Mouse (Mus musculus) embryonic facial prominence, embryonic 12.5 days (tissue): ENCODE data around the gene Ehf. TPM values are rescaled to one million over a fixed set of nuclear protein-coding genes. Genes with fewer than 3 reads are reported as not detected.

Experiments used
- ATAC-seq: fragments of 200-750 bp; cut with Nextera tagmentation; 2 replicates; pipeline ENCODE4 v1.8.0; 2017; ENCODE audit not compliant: insufficient number of reproducible peaks, insufficient read depth, low FRiP score, low TSS enrichment
- H3K27ac ChIP-seq: fragments of 300-500 bp; sonication (generic); 2 replicates; pipeline ENCODE4 v1.5.1; 2016; ENCODE audit warnings: mild to moderate bottlenecking
- H3K27me3 ChIP-seq: fragments of 300-500 bp; sonication (generic); 2 replicates; pipeline ENCODE4 v1.6.1; 2016; ENCODE audit warnings: mild to moderate bottlenecking, moderate library complexity
- H3K36me3 ChIP-seq: fragments of 300-500 bp; sonication (generic); 2 replicates; pipeline ENCODE4 v1.6.1; 2016; ENCODE audit warnings: mild to moderate bottlenecking
- H3K4me1 ChIP-seq: fragments of 300-500 bp; sonication (generic); 2 replicates; pipeline ENCODE4 v1.6.1; 2016
- H3K4me2 ChIP-seq: fragments of 300-500 bp; sonication (generic); replicated peaks from 2 replicates; pipeline ENCODE4 v1.6.1; 2016; ENCODE audit warnings: mild to moderate bottlenecking, moderate library complexity
- H3K4me3 ChIP-seq: fragments of 300-500 bp; sonication (generic); 2 replicates; pipeline ENCODE4 v1.5.1; 2016; ENCODE audit warnings: mild to moderate bottlenecking
- H3K9ac ChIP-seq: fragments of 300-500 bp; sonication (generic); 2 replicates; pipeline ENCODE4 v1.6.1; 2016; ENCODE audit warnings: mild to moderate bottlenecking, moderate library complexity
- H3K9me3 ChIP-seq: fragments of 300-500 bp; sonication (generic); 2 replicates; pipeline ENCODE4 v1.6.1; 2016; ENCODE audit warnings: mild to moderate bottlenecking, moderate library complexity
- WGBS: fragments of 180-500 bp; shearing (Covaris S2); methylation state at CpG from one replicate; pipeline ENCODE4 v1.1.7; 2016; 5-methylcytosine and 5-hydroxymethylcytosine counted together
- polyA plus RNA-seq: library from polyadenylated mRNA; unstranded; fragments of >200 nt; fragmentation: Nextera tagmentation; extraction: Ambion mirVana; gene quantifications from 2 replicates; pipeline ENCODE4 v1.2.1, GENCODE M21; 2016

The Ehf gene
- 1.0 and 1.9 TPM in 2 replicates for polyA plus RNA-seq

DNA sequence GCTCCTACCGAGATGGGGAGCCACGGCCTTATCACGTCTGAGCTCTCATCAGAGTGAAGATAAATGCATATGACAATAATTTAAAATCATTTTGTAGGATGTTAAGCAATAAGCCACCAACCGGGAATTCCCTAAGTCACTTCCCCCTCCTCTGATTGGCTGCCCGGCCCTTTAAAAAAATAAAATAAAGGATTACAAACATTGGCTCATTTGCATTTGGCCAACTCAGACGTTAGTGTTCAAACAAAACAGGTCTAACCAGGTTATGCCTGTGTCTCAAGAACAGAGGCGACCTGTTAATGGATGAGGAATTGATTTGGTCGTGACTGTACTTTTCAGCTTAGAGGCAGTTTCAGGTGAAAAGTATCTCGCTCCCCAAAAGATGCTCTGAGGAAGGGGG, at the start of gene Ehf:
Gene Ehf, minus strand, starts transcription at position 147 of the 400 bp plus-strand sequence.
- no peaks in the 10 kb centered on the region for H3K27me3 ChIP-seq
- no peaks in the 10 kb centered on the region for H3K4me1 ChIP-seq
- H3K9me3 ChIP-seq: no peaks in the 10 kb centered on the region
- no peak for ATAC-seq
- WGBS: 53% methylated on average over 9 of the region's 9 CpGs
- no peak within 1 kb of the TSS for H3K27ac ChIP-seq
- no peaks in the 10 kb centered on the region for H3K36me3 ChIP-seq
- H3K9ac ChIP-seq: no peak within 1 kb of the TSS
- H3K4me3 ChIP-seq: no peak within 1 kb of the TSS
- no peak within 1 kb of the TSS for H3K4me2 ChIP-seq

DNA sequence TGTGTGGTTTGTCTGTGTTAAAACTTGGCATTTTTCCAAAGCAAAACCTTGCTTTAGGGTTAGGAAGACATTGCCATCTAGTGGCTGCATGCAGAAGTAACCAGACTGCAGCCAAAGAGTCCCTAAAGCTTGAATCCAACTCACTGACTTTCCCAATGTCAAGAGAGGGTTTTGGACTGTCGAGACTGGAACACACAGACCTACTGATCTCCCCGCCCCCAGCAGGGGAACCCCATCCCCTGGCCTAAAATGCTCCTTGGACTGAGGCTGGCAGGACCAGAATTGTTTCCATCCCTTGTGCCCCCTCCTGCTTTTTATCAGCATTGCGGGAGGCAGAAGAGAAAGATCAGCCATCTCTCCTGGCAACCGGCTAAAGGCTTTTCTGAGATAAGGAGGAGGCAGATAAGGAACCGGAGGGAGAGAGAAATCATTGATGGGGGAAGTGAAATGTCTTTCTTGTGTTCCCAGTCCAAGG, 44.4 kb upstream of the Ehf start:
- Histone ChIP-seq H3K9me3 (no peaks in the 10 kb centered on the region), H3K36me3 (no peaks in the 10 kb centered on the region), H3K27me3 (no peaks in the 10 kb centered on the region), H3K4me3 (no peak overlapping the region), H3K4me2 (no peak overlapping the region), H3K27ac (no peak overlapping the region), H3K4me1 (no peaks in the 10 kb centered on the region), H3K9ac (no peak overlapping the region)
- WGBS: 29% methylated on average over 5 of the region's 5 CpGs
- ATAC-seq: no peak

DNA sequence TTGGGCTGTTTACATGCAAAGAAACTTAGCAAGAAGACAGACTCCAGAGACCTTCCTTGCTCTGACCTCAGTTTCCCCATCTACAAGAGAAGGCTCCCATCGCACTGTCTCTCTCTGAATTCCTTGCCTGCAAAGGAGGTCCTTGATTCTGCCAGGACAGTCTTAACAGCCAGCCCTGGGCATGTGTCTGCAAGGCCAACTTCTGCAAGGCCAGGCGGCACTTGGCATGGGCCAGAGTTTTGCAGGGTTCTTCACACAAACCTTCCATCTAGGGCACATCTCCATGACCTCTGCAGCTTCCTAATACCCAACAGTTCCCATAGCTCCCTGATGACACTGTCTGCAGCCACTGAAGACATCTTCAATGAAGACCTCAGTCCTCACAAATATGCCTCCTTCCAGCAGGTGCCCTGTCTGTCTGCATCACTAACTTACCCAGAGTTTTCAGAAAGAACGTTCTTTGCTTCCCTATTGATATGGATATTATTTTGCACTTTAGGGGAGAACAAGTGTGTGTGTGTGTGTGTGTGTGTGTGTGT, 43.7 kb upstream of the Ehf start:
- Histone ChIP-seq H3K4me1 (no peaks in the 10 kb centered on the region), H3K4me3 (no peak overlapping the region), H3K9ac (no peak overlapping the region), H3K36me3 (no peaks in the 10 kb centered on the region), H3K27ac (no peak overlapping the region), H3K9me3 (no peaks in the 10 kb centered on the region), H3K27me3 (no peaks in the 10 kb centered on the region), H3K4me2 (no peak overlapping the region)
- WGBS: 69% methylated on average over 3 of the region's 3 CpGs
- ATAC-seq: no peak

DNA sequence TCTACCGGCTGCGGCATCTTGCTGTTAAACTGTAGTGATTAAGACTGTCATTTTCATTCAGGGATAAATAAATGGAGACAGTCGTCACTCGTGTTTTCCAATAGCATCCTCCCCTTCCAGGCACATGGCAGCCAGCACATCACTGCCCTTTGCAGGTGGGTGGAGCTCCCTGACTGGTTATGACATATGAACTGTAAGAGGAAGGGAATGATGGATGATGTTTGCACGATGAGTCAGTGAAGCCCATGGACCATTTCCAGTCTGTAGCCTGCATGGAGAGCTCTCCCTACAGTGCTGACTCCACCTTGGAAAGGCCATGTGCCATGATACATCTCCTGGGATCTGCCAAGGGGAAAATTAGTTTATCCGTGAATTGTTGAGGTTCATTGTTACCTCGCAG, 40.5 kb upstream of the Ehf start:
- Histone ChIP-seq H3K36me3 (no peaks in the 10 kb centered on the region), H3K27me3 (no peaks in the 10 kb centered on the region), H3K9ac (no peak overlapping the region), H3K27ac (no peak overlapping the region), H3K4me2 (no peak overlapping the region), H3K9me3 (no peaks in the 10 kb centered on the region), H3K4me3 (no peak overlapping the region), H3K4me1 (no peaks in the 10 kb centered on the region)
- 86% methylated on average over 7 of the region's 7 CpGs for WGBS
- no peak for ATAC-seq

DNA sequence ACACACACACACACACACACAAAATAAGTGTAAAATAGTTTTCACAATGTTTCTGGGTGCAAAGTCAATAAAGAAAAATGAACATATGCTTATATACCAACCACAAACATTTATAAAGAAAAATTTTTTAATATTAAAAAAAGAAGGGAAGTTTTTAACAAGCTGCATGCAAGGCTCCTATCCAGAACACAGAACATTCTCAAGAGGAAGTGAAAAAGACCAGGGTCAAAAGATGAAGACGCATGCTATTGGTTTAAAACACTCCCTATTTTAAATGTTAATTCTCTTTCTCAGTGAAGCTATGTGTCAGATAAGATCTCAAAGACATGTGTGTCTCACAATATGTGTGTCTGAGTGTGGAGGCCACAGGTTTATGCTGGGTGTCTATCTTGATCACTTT, 39.0 kb upstream of the Ehf start:
- no peak for ATAC-seq
- WGBS: 88% methylated on average over 1 of the region's 1 CpGs
- Histone ChIP-seq H3K4me2 (no peak overlapping the region), H3K27ac (no peak overlapping the region), H3K9me3 (no peaks in the 10 kb centered on the region), H3K36me3 (no peaks in the 10 kb centered on the region), H3K4me1 (no peaks in the 10 kb centered on the region), H3K9ac (no peak overlapping the region), H3K4me3 (no peak overlapping the region), H3K27me3 (no peaks in the 10 kb centered on the region)

DNA sequence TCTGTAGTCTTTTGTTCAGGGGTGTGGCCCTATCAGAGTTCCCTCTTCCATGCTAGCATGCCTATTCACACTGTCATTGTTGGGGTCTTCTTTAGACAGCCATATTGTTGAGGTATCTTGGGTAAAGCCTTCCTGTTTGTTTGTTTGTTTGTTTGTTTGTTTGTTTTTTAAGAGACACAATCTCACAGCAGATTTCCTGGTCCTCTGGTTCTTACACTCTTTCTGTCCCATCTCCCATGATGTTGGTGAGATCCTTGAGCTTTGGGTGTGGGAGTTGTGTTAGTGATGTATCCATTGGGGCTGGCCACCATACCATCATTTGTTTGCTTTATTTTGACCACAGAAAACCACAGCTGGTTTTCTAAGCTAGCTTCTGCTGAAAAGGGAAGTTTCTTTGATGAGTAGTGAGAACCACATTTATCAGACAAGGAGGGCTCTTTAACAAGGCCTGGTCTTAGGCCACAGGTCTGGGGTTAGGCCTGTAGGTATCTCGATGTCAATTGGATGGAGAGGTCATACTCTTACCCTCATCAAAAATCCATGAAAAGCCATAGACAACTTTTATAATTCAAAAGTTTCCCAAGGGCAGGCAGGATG, 38.4 kb upstream of the Ehf start:
- Histone ChIP-seq H3K27ac (no peak overlapping the region), H3K27me3 (no peaks in the 10 kb centered on the region), H3K4me1 (no peaks in the 10 kb centered on the region), H3K9ac (no peak overlapping the region), H3K4me3 (no peak overlapping the region), H3K4me2 (no peak overlapping the region), H3K9me3 (no peaks in the 10 kb centered on the region), H3K36me3 (no peaks in the 10 kb centered on the region)
- WGBS: 88% methylated on average over 1 of the region's 1 CpGs
- ATAC-seq: no peak

DNA sequence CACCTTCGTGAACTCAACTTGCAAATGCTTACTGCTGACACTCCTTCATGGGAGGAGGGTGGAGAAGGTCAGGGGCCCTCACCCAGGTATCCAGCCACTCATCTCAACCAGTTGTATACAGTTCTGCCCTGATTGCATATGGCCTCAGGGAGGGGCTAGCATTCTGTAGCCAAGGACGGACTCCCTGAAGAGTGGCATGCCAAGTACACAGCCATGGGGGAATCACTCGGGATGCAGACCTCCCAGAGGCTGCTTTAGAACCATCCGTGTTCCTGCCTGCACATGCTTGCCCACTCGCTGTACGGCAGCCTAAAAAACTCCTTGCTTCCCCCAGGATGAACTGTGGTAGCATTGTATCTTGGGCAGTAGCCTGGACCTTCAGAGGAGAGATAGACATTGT, 35.6 kb upstream of the Ehf start:
- Histone ChIP-seq H3K27me3 (no peaks in the 10 kb centered on the region), H3K4me1 (no peaks in the 10 kb centered on the region), H3K4me2 (no peak overlapping the region), H3K36me3 (no peaks in the 10 kb centered on the region), H3K4me3 (no peak overlapping the region), H3K27ac (no peak overlapping the region), H3K9ac (no peak overlapping the region), H3K9me3 (no peaks in the 10 kb centered on the region)
- WGBS: 74% methylated on average over 6 of the region's 6 CpGs
- ATAC-seq: no peak

DNA sequence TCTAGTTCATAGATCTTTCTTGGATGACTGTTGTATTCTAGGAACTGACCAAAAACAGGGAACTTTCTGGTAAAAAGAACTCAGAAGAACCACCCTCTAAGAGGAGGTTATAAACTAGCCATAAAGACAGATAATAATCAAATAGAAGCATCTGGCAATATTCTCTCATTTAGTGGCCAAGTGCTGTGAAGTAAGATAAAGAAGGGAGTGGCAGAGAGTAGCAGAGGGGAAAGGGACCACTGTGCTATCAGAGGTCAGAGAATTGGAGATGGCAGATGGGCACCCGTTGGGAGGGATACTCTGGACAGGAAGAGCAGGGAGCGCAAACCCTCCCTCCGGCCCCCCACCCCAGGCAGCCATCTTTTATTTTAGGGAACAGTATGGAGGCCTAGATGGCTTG, 34.3 kb upstream of the Ehf start:
- Histone ChIP-seq H3K4me2 (no peak overlapping the region), H3K4me1 (no peaks in the 10 kb centered on the region), H3K27ac (no peak overlapping the region), H3K9me3 (no peaks in the 10 kb centered on the region), H3K9ac (no peak overlapping the region), H3K27me3 (no peaks in the 10 kb centered on the region), H3K36me3 (no peaks in the 10 kb centered on the region), H3K4me3 (no peak overlapping the region)
- no peak for ATAC-seq
- 82% methylated on average over 3 of the region's 3 CpGs for WGBS

DNA sequence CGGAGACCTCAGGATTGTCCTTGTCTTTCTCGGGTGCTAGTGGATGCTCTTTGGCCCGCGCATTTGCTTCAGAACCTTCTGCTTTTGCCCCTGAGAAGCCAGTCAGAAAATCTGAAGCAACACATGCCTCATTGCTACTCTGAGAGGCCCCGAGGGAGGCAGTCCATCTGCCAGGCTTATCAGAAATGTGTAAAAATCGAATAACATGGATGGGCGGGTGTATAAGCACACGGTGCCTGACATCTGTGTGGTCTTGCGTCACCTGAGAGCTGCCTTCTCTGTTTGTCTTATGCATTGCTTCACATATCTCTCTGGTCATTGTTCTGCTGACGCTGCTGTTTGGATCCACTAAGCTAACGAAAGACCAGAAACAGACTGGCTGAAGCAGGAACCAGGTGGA, 33.5 kb upstream of the Ehf start:
- Histone ChIP-seq H3K4me3 (no peak overlapping the region), H3K4me2 (no peak overlapping the region), H3K27ac (no peak overlapping the region), H3K36me3 (no peaks in the 10 kb centered on the region), H3K4me1 (no peaks in the 10 kb centered on the region), H3K27me3 (no peaks in the 10 kb centered on the region), H3K9me3 (no peaks in the 10 kb centered on the region), H3K9ac (no peak overlapping the region)
- ATAC-seq: no peak
- WGBS: 84% methylated on average over 11 of the region's 11 CpGs

DNA sequence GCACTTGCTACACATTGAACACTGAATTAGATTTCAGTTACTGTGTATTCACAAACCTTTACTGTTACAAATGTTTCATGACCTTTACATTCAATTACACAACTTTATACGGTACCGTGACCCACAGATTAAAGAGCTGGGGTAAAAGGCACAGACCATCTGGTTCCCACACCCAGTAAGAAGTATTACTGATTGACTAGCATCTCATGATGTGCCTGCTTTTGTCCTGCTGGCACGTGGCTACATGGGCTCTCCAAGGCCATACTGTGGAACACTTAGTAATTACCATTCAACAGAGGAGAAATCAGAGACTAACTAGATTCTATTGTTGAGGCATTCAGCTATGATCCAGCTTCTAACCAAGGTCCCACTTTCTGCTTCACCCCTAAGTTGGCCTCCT, 32.9 kb upstream of the Ehf start:
- 79% methylated on average over 3 of the region's 3 CpGs for WGBS
- Histone ChIP-seq H3K36me3 (no peaks in the 10 kb centered on the region), H3K27me3 (no peaks in the 10 kb centered on the region), H3K9me3 (no peaks in the 10 kb centered on the region), H3K4me2 (no peak overlapping the region), H3K4me3 (no peak overlapping the region), H3K4me1 (no peaks in the 10 kb centered on the region), H3K9ac (no peak overlapping the region), H3K27ac (no peak overlapping the region)
- no peak for ATAC-seq

DNA sequence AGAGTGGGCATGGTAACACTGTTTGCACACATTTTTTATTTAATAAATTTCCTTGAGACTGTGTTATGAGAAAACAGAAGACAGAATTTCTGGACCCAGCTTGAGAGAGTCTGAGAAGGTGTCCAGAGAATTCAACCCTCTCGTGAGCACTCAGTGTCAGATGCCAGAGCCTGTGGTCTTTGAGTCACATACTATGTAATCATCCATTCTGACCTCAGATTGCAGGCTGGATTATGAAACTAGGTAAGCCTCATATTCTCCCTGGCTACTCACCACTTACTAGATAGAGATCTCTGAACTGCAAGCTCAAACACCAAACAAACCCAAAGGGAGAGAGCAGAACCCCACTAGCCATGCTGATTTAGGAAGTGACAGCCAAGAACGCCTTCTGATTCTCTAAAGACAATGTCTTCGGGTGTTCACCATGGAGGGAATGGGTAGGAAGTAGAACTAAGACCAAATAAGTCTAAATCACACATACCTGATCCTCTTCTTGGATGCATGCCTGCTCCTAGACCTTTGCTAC, 28.7 kb upstream of the Ehf start:
- no peaks in the 10 kb centered on the region for H3K27me3 ChIP-seq
- no peak for ATAC-seq
- no peaks in the 10 kb centered on the region for H3K4me1 ChIP-seq
- no peak overlapping the region for H3K4me3 ChIP-seq
- no peak overlapping the region for H3K9ac ChIP-seq
- 84% methylated on average over 3 of the region's 3 CpGs for WGBS
- H3K4me2 ChIP-seq: no peak overlapping the region
- no peak overlapping the region for H3K27ac ChIP-seq
- H3K9me3 ChIP-seq: no peaks in the 10 kb centered on the region
- H3K36me3 ChIP-seq: no peaks in the 10 kb centered on the region

DNA sequence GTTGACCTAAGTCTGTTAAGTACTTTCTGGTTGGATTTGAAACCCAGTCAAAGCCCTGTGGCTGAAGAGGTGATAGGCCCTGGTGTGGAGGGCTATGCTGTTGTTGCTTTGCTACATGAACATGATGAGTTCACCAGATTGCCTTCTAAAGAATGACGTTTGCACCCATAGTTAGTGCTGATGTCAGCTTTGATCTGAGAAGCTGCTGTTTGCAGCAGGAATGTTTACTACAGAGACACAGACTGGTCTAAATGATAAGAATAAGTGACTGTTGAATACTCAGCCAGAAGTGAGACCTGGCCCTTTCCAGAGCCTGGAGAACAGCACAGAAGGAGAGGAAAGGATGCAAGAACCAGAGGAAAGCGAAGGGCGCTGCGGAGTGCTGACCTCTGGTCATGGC, 25.7 kb upstream of the Ehf start:
- Histone ChIP-seq H3K9me3 (no peaks in the 10 kb centered on the region), H3K4me3 (no peak overlapping the region), H3K4me2 (no peak overlapping the region), H3K9ac (no peak overlapping the region), H3K27me3 (no peaks in the 10 kb centered on the region), H3K4me1 (no peaks in the 10 kb centered on the region), H3K36me3 (no peaks in the 10 kb centered on the region), H3K27ac (no peak overlapping the region)
- 87% methylated on average over 4 of the region's 4 CpGs for WGBS
- ATAC-seq: no peak
